Mouse (Mus musculus) layer of hippocampus, postnatal 36 days (tissue): ENCODE results near the gene Marcksl1. TPM values are rescaled to one million over a fixed set of nuclear protein-coding genes. Genes with fewer than 3 reads are reported as not detected.

ENCODE experiments used
- DNase-seq, 2 experiments: peaks; one replicate each; pipeline ENCODE4 v3.0.0; 2022
- total RNA-seq, 2 experiments: library from RNA; stranded (reverse); gene quantifications; 2 replicates each; pipeline ENCODE4 v1.2.3; 2021

The Marcksl1 gene
- total RNA-seq, result 100 to 1,000 TPM; 105 to 115 TPM

GRCm38 (mm10) chr4:129513086-129513767 is at the start of gene Marcksl1:
Marcksl1 (plus strand) TSS chr4:129513581.
- peak; percentile 76 to 78 for DNase-seq

GRCm38 (mm10) chr4:129464286-129464815 is 49.0 kb upstream of the Marcksl1 start:
- DNase-seq, result no peak

DNA sequence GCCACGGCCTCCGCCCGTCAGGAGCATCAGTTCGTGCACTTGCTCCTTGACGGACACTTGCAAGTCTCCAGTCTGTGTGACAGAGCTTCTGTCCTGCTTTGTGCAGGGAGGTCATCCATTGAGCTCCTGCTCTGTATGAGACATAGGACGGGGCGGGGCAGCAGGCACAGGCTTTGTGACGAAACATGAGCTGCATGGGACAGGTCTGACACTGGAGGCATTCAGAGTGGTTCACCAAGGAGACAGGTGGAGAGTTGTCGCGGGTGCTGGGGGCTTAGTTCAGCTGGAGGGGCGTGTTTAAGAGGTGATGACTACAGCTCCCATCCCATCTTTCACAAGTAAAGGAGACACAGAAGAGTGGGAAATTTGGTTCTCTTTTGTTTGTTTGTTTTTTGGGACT is 37.3 kb upstream of the Marcksl1 start:
- no peak for DNase-seq

GRCm38 (mm10) chr4:129479863-129480262 is 33.5 kb upstream of the Marcksl1 start:
- DNase-seq, result no peak

- DNase-seq, result peak; percentile 35 to 50
Measured at GRCm38 (mm10) chr4:129481090-129481489, 32.3 kb upstream of the Marcksl1 start.

DNA sequence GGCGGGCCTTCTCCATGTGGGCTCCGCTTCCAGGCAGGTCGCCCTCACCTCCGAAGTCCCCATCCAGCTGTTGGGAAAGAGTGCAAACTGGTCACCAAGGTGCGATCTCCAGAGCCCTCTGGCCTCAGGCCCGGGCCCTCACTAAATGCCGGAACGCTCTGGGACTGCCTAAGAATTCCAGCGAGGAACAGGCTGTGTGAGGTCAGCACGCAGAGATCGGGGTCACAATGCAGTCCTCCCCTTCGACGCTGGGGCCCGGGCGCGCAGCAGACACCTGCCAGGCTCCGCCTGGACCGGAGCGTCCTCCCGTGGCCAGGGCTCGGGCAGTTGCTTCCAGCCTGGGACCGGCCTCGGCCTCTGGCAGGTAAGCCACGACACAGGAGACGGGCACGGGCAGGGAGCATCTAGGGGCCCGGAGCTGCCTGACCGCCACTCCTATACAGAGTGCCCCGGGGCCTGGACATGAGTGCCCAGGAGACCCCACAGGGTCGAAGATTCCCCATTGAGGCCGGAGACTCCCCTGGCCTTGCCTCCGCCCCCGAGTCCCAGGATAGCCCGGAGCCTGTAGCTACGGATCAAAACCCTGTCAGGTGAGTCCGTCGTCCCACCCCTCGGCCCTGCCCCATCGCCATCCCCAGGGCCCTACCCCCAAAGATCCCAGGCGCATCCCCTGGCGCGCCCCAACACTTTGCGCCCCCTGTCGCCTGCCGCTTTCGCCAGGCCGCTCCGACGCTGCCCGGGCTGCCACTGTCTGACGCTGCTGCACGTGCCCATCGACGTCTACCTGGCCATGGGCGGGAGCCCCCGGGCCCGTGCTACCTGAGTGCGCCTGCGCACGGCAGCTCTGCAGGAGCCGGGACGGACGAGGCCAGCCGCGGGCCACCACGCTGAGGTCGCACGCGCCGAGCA is 22.2 kb upstream of the Marcksl1 start, which contains the start of the genes Tssk3 and Fam229a:
Tssk3 (minus strand) TSS at position 51 of the 909 bp plus-strand sequence.
Fam229a (plus strand) TSS at position 219 of the 909 bp plus-strand sequence.
- no peak for DNase-seq

DNA sequence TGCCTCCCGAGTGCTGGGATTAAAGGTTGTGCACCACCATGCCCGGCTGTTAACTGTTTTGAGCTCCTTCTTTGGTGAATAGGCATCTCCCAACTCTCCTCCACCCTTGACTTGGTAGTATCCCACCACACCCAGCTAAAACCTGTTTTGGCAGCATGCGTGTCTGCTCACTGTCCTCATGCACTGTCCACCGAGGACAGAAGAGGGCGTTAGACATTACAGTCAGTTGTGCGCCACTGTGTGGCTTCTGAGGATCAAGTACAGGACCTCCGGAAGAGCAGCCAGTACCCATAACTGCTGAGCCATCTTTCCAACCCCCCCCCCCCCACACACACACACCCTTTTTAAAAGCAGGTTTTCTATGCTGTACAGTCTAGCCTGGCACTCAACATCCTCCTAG is 18.7 kb upstream of the Marcksl1 start:
- no peak for DNase-seq

- DNase-seq, result peak in 1 of 2 experiments; percentile 59
Measured at GRCm38 (mm10) chr4:129495672-129496562, 17.5 kb upstream of the Marcksl1 start.

DNA sequence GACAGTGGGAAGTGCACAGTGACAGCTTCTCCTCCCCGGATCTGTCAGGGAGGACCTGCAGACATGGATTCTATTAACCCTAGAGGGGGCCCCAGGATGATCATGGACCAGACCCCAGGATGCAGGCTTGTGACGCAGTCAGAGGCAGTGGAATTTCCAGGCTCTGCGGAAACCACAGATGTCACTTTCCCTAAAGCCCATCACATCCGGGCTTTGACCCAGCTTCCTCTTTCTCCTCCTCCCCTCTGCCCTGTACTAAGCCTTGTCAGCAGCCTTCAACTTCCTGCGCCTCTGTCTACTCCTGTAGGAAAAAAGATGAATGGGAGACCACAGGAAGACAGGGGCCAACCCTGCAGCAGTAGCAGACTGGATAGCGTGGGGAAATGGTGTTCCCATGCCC is 16.8 kb upstream of the Marcksl1 start:
- no peak for DNase-seq

DNA sequence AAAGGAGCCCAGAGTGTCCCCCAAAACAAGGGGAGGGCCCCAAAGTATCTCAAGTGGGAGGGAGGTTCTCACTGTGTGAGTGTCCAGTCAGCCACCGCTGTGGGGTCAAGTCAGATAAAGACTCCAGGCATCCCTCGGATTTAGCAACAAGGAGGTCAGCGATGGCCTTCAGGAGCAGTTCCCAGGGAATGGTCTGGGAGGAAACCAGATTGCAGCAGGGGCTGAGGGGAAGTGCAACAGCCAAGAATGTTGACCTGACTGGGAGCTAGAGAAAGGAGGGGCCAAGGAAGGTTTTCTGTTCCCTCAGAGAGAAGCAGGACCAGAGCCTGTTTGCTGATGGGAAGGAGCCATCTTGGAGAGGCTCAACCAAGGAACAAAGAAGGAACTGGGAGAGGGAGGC is 14.4 kb upstream of the Marcksl1 start:
- DNase-seq, result no peak

- DNase-seq, result no peak
Measured at GRCm38 (mm10) chr4:129500017-129500416, 13.4 kb upstream of the Marcksl1 start.

- peak; percentile 74 to 77 for DNase-seq
Measured at GRCm38 (mm10) chr4:129500607-129501566, 12.5 kb upstream of the Marcksl1 start.

DNA sequence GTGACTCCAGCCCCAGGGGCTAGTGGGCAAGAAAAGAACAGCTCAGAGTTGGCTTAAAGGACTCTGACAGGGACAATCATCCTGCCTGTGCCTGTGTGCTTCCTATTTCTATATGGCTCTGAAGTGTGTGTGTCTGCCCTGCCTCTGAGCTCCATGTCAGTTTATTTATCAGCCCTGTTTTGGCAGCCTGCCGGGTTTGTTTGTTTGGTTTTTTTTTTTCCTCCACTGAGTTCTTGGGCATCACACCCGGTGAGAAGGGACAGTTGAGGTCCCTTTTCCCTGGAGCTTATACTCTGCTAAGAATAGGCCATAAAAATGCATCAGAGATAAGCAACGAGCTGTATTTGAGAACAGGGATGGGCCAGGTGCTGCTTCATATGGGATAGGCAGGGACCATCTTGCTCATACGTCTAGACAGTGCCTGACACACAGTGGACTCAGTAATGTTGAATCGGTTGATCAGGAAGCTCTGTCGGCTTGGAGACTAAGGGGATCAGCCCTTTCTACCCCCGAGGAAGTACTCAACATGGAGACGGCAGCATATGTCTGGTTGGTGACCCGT is 11.0 kb upstream of the Marcksl1 start:
- no peak for DNase-seq

DNA sequence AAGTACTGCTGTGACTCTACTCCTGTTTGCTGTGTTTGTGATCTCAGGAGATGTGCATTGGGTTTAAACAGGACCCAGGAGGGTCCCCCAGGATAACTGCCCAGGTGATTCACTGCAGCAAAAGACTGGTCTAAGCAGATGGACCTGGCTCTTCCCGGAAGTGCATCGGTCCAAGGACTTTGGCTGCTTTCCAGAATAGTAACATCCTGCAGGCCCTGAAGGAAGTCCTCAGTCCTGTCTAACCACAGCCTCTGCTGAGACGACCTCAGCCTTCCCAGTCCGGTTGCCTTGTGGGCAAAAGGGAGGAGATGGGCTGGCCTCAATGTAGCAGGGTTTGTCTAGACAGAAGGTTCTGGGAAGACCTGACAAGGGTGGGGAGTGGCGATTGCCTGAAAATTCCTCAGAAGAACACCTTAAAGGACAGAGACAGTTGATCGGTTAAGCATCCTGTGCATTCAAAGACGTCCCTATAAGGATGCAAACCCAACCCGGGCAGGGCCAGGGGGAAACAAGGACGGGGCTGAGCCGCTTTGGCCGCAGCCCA is 10.4 kb upstream of the Marcksl1 start:
- no peak for DNase-seq

- DNase-seq, result no peak
Measured at GRCm38 (mm10) chr4:129505511-129505910, 7.9 kb upstream of the Marcksl1 start.

GRCm38 (mm10) chr4:129507434-129508236 is 5.7 kb upstream of the Marcksl1 start:
- DNase-seq, result no peak

DNA sequence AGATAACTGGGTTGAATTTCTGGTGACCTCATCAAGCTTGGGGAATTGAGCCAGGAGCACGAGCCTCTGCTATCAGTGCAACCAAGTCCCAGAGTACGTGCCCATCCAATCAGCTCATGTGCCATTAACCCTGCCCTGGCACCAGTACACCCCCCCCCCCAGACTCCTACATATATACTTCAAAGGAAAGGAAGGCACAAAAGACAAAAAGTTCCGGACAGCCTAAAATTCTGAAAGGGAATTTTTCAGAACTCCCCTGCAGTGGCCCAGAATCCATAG is 5.2 kb upstream of the Marcksl1 start:
- DNase-seq, result no peak

DNA sequence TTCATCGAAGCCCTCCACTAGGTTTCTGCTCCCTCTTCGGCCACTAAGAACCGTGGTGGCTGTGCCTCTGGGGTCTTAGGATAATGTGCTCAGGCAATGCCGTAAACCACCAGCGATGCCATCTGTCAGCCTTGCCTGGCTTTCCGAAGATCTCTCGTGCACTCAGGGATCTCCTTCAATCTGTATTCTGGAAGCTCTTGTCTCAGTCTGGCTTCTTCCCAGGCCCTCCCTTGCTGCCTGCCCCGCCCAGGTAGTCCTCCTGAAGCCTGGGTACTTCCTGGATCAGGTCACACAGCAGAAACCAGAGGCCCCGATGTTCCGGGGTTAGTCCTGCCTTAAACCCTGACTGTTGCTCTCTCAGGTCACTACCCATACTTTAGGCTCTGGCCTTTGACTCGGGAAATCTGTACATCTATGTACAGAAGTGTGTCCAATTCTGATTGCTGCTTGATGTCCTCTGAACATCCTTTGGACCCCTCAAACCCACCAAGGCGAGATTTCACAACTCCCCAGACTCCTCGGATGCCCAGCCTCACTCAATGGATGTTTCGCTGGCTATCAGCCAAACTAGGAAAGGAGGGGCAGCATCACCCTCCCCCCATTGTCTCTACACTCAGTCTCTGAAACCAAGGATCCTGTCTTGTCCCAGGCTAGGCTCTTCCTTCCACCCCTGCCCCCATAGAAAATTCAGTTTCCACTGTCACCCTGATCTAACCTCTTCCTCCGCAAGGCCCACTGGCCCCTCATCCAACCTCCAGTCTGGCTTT is 4.4 kb upstream of the Marcksl1 start:
- no peak for DNase-seq

DNA sequence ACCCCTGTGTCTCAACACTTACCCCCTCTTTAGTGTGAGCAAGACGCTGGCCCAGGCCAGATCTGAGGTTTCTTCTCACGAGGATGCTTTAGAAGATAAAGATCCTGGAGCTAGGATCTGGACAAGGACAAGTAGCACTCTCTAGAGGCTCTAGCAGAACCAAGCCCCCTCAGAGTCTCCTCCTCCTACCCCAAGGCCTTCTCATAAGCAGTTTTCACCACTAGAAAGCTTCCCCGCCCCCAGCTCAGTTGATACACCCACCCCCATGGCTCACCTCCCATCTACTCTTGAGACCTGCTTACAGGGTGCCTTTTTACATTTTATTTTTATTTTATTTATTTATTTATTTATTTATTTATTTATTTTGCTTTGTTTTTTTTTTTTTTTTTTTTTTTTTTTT is 3.7 kb upstream of the Marcksl1 start:
- DNase-seq, result no peak
